Mouse (Mus musculus): ENCODE data around the gene Fam163b. TPM values are rescaled to one million over a fixed set of nuclear protein-coding genes. Genes with fewer than 3 reads are reported as not detected.

The Fam163b gene
- polyA plus RNA-seq, 1 experiment from 2014 or later: 0.24 TPM

GRCm38 (mm10) chr2:27070247-27070813 lies 72.0 kb downstream of the Fam163b start:
- Histone ChIP-seq H3K36me3 (no peaks in the 10 kb centered on the region), H3K4me3 (no peak overlapping the region), H3K9me3 (no peaks in the 10 kb centered on the region), H3K9ac (no peak overlapping the region), H3K27ac (no peak overlapping the region), H3K27me3 (no peaks in the 10 kb centered on the region), H3K4me1 (peaks cover 15% of the 10 kb centered on the region), H3K4me2 (no peak overlapping the region)
- ATAC-seq (ENCODE audit: insufficient number of reproducible peaks, insufficient read depth, low FRiP score, low TSS enrichment, low read depth): no peak
- 77% methylated on average over 2 of the region's 2 CpGs for WGBS

GRCm38 (mm10) chr2:27069646-27070045 lies 72.6 kb downstream of the Fam163b start:
- Histone ChIP-seq H3K36me3 (no peaks in the 10 kb centered on the region), H3K27ac (no peak overlapping the region), H3K4me1 (peaks cover 15% of the 10 kb centered on the region), H3K4me2 (no peak overlapping the region), H3K9ac (no peak overlapping the region), H3K4me3 (no peak overlapping the region), H3K9me3 (no peaks in the 10 kb centered on the region), H3K27me3 (no peaks in the 10 kb centered on the region)
- 60% methylated on average over 3 of the region's 3 CpGs for WGBS
- ATAC-seq (ENCODE audit: insufficient number of reproducible peaks, insufficient read depth, low FRiP score, low TSS enrichment, low read depth): no peak

GRCm38 (mm10) chr2:27067996-27068395 lies 74.3 kb downstream of the Fam163b start:
- no peak overlapping the region for H3K9ac ChIP-seq
- no peak overlapping the region for H3K4me3 ChIP-seq
- H3K36me3 ChIP-seq: no peaks in the 10 kb centered on the region
- H3K9me3 ChIP-seq: no peaks in the 10 kb centered on the region
- H3K27ac ChIP-seq: no peak overlapping the region
- ATAC-seq (ENCODE audit: insufficient number of reproducible peaks, insufficient read depth, low FRiP score, low TSS enrichment, low read depth): no peak
- 43% methylated on average over 2 of the region's 2 CpGs for WGBS
- H3K4me2 ChIP-seq: no peak overlapping the region
- peaks cover 10% of the 10 kb centered on the region; the same call in 1 of the 2 replicates for H3K4me1 ChIP-seq
- no peaks in the 10 kb centered on the region for H3K27me3 ChIP-seq

DNA sequence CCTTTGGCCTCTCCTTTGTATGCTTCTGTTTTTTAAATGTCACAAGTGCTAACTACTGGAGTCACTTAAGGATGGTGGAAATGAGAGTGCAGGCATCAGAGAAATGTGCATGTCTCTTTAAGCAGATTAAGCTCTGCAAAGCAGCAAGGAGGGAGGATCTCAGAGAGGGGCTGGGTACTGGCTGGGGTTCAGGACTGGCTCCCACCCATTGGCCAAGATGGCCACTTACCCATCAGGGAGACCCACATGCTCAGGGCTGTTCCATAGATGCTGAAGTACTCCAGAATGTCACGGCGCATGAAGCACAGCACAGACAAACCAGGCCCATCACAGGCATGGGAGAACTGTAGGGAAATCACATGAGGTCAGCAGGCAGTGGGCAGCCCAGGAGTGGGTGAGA lies 75.2 kb downstream of the Fam163b start:
- H3K27me3 ChIP-seq: no peaks in the 10 kb centered on the region
- ATAC-seq (ENCODE audit: insufficient number of reproducible peaks, insufficient read depth, low FRiP score, low TSS enrichment, low read depth): no peak
- 85% methylated on average over 2 of the region's 2 CpGs for WGBS
- peaks cover 7% of the 10 kb centered on the region; the same call in 1 of the 2 replicates for H3K4me1 ChIP-seq
- no peak overlapping the region for H3K4me2 ChIP-seq
- H3K4me3 ChIP-seq: no peak overlapping the region
- H3K9ac ChIP-seq: no peak overlapping the region
- no peak overlapping the region for H3K27ac ChIP-seq
- no peaks in the 10 kb centered on the region for H3K9me3 ChIP-seq
- no peaks in the 10 kb centered on the region for H3K36me3 ChIP-seq

Other genes with a start within 250 kb of the Fam163b start
- 32.9 and 33.1 TPM in 2 replicates for gene Surf6, start 239.6 kb downstream of the Fam163b start, polyA plus RNA-seq (2015; fragmentation: Nextera tagmentation; extraction: Ambion mirVana)
- gene Med22, start 231.8 kb downstream of the Fam163b start, polyA plus RNA-seq (2015; fragmentation: Nextera tagmentation; extraction: Ambion mirVana): 55.1 and 60.5 TPM in 2 replicates
- 596 and 711 TPM in 2 replicates for gene Rpl7a, start 231.7 kb downstream of the Fam163b start, polyA plus RNA-seq (2015; fragmentation: Nextera tagmentation; extraction: Ambion mirVana)
- gene Surf2, start 226.1 kb downstream of the Fam163b start, polyA plus RNA-seq (2015; fragmentation: Nextera tagmentation; extraction: Ambion mirVana): 49.0 and 49.1 TPM in 2 replicates
- gene Surf1, start 226.0 kb downstream of the Fam163b start, polyA plus RNA-seq (2015; fragmentation: Nextera tagmentation; extraction: Ambion mirVana): 54.1 and 63.3 TPM in 2 replicates
- gene Surf4, start 208.6 kb downstream of the Fam163b start, polyA plus RNA-seq (2015; fragmentation: Nextera tagmentation; extraction: Ambion mirVana): 203 and 220 TPM in 2 replicates
- gene Stkld1, start 208.4 kb downstream of the Fam163b start, polyA plus RNA-seq (2015; fragmentation: Nextera tagmentation; extraction: Ambion mirVana): 0.22 TPM in 1 of 2 replicates, not detected in the other
- 51.9 and 55.3 TPM in 2 replicates for gene Rexo4, start 178.1 kb downstream of the Fam163b start, polyA plus RNA-seq (2015; fragmentation: Nextera tagmentation; extraction: Ambion mirVana)
- gene Adamts13, start 169.1 kb downstream of the Fam163b start, polyA plus RNA-seq (2015; fragmentation: Nextera tagmentation; extraction: Ambion mirVana): not detected in 2 replicates
- 78.0 and 80.0 TPM in 2 replicates for gene Cacfd1, start 132.6 kb downstream of the Fam163b start, polyA plus RNA-seq (2015; fragmentation: Nextera tagmentation; extraction: Ambion mirVana)
- 0.44 and 0.84 TPM in 2 replicates for gene Slc2a6, start 114.5 kb downstream of the Fam163b start, polyA plus RNA-seq (2015; fragmentation: Nextera tagmentation; extraction: Ambion mirVana)
- gene Mymk, start 70.3 kb downstream of the Fam163b start, polyA plus RNA-seq (2015; fragmentation: Nextera tagmentation; extraction: Ambion mirVana): 3.5 and 6.4 TPM in 2 replicates
- gene Adamtsl2, start 63.1 kb downstream of the Fam163b start, polyA plus RNA-seq (2015; fragmentation: Nextera tagmentation; extraction: Ambion mirVana): 2.9 and 4.3 TPM in 2 replicates
- gene Dbh, start 22.7 kb upstream of the Fam163b start, polyA plus RNA-seq (2015; fragmentation: Nextera tagmentation; extraction: Ambion mirVana): 0.07 and 0.14 TPM in 2 replicates
- 5.1 and 5.8 TPM in 2 replicates for gene Sardh, start 105.8 kb upstream of the Fam163b start, polyA plus RNA-seq (2015; fragmentation: Nextera tagmentation; extraction: Ambion mirVana)

All from embryonic facial prominence, embryonic 13.5 days (tissue).